Mouse (Mus musculus) heart, postnatal 25 days (tissue): ENCODE results near the gene Pdzph1. TPM values are rescaled to one million over a fixed set of nuclear protein-coding genes. Genes with fewer than 3 reads are reported as not detected.

ENCODE experiments used
- DNase-seq: peaks from one replicate; pipeline ENCODE4 v3.0.0; 2022; ENCODE audit warnings: low spot score
- intact Hi-C: fragments of 180-260 bp; cut with DNase I; formaldehyde crosslinking; loops from one replicate; pipeline ENCODE4 v1.15.1; 2025
- total RNA-seq, 2 experiments: library from RNA; stranded (reverse); gene quantifications; 2 replicates each; pipeline ENCODE4 v1.2.3; 2021

Pdzph1 gene
- total RNA-seq, 2 experiments from 2014 or later = not detected

DNA sequence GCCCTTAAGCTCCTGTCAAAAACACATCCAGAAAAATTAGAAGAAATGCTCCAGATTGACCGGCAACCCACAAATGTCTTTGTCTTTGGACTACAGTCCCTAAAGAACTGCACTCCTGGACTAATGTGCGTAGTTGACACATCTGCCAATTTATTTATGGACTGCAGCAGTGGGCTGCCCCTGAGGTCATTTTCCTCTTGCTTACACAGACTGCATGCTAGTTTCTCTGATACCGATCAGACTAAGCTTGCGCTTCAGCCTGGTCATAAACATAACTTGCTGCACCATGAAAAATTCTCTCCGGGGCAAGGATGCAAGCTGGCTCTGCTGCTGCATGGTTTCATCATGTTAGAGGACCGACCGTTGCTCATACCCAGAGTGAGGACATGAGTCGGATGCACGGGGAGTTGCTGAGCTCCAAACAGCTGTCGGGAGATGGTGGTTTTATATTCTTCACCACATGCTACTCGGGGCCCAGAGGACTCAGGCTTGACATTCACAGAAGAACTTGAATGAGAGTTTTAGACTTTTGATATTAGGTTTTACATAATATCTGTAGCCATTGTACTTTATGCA is 67.2 kb downstream of the Pdzph1 start:
- no peak for DNase-seq
- intact Hi-C loops = no loop called here

DNA sequence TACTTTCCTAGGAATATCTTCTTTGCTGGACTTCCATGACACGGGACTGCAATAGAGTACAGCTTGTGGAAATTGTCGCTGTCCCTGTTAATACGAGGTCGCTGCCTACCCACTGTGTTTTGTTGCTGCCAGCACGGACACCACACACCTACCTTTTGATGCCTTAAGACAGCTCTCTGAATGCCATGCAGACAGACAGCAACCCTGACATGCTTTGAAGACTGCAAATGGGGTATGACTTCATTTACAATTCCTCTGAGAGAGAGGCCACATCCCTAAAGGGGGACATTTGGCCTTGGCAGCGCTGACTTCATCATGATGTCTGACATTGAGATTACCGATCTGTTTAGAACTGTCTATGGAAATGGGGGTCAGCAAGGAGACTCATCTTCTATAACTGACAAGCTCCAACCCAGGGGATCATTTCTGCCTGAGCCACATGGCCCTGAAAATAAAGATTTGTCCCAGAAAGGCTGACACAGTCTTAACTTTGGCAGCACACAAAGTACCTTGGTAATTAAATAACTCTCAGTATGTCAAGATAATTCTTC is 67.8 kb downstream of the Pdzph1 start:
- DNase-seq = no peak
- intact Hi-C loops = no loop called here

DNA sequence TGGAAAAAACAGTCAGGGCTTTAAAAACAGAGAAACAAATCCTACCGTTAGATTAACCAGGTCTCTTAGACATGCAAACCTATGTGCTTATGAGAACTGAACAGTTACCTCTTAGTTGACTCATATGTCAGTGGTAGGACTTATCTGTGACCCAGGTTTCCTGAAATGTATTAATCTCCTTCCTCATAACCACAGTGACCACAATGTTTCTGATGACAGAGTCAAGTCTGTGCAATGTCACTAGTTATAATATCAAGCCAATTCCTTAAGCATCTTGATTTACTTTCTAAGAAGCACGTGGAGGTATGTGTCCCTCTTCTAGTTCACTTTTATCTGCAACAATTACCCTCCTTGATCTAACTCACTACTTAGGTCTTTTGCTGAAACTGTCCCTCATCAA is 68.4 kb downstream of the Pdzph1 start:
- intact Hi-C loops = no loop called here
- DNase-seq = no peak

DNA sequence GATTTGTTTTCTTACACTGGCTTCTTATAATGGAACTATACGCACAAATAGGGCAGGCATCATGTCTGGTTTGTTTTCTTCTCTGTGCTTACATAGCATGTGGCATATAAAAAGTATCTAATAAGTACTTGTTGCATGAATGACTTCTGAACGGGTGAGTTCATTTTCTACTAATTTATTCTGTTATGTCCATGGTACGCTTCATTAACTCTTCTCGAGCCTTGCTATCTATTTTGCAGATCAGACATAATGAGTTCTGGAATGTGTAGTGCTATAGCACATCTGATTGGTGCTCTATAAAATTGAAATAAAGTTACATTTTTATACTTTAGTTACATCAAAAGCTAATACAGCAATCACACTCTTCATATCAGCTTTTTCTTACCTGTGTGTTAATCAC is 71.2 kb downstream of the Pdzph1 start:
- DNase-seq = no peak
- intact Hi-C loops = no loop called here

DNA sequence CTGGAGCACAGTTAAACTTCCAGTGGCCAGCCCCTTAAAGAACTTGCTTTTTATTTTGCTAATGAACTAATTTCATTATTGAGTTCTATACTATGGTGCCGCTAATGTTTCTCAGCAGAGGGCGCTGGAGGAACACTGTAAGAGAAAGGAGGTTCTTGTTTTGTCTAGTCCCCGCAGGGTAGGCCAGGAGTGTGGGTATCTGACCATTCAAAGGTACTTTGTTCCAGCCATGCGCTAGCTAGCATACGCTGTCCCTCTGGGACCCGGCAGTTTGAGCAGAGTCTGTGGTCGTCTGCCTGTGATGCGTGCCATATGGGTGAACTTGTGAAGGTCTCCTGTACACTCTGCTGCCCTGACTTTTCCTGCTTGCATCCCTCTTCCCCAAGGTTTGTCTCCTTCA is 72.1 kb downstream of the Pdzph1 start:
- DNase-seq = no peak
- intact Hi-C loops = no loop called here

DNA sequence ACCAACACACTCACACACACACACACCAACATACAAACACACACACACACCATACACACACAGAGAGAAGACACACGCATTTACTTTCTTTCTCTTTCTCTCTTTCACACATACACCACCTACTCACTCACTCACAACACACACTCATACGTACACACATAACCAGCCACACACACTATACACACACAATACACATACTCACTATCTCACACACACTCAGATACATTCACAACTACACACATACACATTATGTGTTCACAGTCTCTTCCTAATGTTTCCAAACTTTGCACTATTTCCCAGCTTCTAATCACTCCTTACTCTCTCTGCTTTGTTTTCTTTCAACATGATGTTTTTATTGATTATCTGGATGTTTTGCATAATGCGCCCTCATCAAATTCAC is 72.6 kb downstream of the Pdzph1 start:
- intact Hi-C loops = no loop called here
- DNase-seq = no peak

DNA sequence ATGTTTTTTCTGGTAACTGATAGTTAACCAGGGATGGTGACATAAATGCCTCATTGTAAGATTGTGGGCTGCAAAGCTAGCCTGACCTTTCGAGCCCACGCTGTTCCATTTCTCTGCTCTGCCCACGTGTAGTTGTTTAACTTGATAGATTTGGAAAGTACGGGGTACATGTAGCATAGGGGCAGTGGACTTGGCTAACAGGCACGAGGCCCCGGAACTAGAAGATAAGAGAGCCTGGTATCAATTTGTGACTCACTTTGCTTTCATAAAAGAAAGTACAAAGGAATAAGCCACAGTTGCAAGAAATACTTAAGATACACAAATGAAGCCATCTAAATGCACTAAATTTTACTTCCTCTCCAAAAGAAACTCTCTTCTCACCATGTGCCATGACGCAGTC is 79.6 kb downstream of the Pdzph1 start:
- DNase-seq = no peak
- intact Hi-C loops = loop anchor here (5.0 kb wide), 1 partner anchor 324 kb away; no protein-coding TSS in a partner anchor

DNA sequence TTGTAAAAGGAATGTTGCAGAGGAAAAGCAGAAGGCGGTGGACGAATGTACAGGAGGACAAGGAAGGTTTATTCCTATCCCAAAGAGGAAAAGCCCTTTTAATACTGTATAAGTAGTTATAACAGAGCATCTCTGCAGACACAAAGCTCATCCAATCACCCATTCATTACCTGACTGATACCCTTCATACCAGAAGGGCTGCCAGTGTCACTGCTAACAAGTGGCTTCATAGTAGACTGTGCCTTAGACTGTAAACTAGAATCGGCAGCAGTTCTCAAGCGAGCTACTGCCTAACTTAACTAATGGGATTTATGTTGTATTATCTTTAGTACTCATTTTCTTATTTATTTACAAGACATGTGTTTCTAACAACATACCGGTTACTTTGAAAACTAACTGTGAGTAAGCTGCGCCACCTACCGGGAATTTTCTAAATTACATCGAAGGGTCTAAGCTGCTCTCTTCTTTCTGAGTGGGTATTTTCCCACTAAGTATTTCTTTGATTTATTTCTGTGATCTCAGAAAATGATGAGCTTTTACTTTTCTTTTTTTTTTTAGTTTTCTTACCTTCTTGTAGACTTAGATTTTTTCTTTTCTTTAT is 82.0 kb downstream of the Pdzph1 start:
- intact Hi-C loops = no loop called here
- DNase-seq = no peak

DNA sequence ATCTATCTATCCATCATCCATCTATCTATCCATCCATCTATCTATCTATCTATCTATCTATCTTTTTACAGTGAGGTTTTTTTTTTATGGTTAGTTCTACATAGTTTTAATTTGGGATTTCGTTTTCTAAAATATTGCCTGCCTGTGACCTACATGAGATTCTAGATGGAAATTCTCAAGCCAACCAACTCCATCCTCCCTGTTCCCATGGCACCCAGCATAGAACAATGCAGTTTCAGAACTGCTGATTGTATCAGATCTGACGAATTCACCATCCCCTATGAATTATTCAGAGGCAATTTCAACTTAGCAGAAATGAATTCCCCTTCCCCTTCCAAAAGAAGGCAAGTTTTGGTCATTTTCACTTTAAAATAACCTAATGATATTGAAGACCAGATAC is 85.2 kb downstream of the Pdzph1 start:
- intact Hi-C loops = no loop called here
- DNase-seq = no peak

DNA sequence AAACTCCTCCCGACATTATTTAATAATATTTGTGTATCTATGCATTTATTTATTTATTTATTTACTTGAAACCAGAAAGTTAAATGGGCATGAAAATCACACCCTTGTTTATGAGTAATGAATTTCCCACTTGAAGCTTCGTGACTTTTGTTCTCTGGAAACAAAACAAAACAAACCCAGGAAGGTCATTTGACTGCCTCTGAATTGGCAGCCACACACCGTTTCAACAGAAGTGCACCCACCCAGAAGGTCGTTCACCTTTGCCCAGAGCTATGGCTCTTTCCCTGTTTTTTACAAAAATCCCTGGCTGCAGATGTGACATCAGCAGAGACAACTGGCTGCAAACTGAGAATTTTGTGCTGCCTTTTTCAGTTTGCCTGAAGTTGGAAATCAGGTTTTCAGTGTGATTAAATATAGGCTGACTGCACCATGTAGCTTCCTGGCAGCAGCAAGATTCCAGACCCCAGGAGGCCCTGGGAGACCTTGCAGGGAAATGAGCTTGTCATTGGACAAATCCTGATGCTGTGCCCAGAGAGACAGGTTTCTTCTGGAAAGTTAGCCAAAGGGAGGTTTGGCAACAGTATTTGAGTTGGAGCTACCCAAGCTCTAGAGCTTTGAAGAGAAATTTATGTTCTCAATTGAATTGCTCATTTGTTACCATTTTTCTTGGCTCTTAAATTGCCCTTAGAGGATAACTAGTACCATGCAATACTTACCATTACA is 99.5 kb downstream of the Pdzph1 start:
- DNase-seq = no peak

DNA sequence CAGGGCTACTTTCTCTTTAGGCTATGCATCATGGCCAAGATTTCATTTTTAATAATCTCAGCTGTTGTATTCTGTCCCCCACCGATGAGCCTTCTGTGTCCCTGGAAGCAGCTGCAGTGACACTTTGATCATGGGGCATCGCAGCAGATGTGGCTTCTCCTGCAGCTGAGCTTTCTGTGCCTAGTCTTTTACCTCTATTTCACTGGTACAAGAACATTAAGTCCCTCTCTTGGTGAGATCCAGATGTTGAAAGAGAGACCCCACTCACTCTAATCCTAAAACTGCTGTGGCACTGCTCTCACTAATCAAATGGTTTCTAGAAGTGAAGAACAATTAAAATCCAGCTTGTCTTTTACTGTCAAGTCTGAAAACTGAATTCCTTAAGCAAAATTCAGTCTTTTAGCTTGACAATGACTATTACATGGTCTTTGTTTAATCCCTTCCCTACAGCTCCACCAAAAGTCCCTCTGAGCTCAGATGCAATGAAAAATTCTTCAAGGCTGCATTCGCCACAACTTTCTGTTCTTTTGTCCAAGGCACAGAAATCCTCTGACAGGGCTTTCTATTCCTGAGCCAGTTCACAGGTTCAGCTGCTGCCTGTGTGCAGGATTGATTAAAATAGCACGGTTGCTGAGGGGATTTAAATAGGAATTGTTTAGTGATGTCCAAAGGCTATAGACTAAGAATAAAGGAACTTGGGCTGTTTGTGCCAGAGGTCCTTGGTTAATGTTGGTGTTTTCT is 101.1 kb downstream of the Pdzph1 start:
- intact Hi-C loops = no loop called here
- no peak for DNase-seq

More for the DNA sequence above, 99.5 kb downstream of the Pdzph1 start:
- intact Hi-C loops = no loop called here

DNA sequence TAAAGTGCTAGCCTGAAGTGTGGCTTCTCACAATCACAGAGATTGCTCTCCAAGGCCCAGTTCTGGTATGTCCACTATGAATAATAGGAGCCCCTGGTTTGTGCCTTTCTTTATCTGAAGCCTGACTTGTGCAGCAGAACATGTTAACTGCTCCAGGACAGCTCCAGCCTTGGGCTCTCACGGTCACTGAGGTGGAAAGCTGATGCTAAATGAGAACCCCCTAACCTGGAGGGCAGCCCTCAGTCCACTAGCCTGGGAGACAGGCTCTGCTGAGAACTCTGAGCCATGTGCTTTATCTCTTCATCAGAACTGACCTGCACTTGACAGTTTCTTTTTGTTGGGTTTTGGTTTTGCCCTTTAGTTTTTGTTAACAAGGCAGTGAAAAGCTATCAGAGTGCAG is 106.8 kb downstream of the Pdzph1 start:
- no peak for DNase-seq
- intact Hi-C loops = no loop called here

DNA sequence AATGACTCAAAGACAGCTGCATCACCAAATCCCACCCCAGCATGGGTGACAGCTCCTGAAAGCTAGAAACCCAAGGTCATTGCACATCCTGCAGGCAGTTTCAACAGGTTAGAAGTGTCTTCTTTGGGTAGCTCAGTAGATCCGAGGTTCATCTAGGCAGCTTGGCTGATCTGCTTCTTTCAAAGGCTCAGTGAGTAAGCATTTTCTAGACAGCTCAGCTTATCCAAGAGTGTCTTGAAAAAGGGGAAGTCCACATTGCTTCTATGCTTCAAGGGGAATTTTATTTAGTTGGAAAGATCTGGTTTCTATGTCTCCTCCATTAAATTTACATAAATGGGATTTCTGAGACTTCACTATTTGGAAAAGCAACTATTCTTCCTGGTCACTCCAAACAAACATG is 117.8 kb downstream of the Pdzph1 start:
- DNase-seq = no peak
- intact Hi-C loops = no loop called here

DNA sequence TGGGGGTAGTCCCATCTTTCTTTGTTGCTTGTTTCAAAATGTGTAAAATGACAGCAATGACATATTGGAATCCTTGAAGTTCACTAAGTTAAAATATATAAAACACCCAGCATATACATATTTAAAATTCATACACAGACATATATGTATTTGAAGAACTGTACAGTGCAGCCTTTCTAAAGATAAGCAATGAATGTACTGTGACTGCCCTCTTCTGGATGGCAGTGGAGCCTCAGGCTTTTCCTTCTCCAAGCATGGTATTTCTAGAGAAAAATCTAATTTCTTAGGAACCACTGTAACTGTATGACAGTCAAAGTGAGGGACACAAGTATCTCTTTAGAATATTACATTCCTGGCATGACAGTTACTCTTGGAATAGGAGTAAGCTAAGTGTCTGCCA is 120.4 kb downstream of the Pdzph1 start:
- no peak for DNase-seq
- intact Hi-C loops = no loop called here

Other genes starting within 250 kb of the Pdzph1 start
- gene Nudt12, start 22.0 kb upstream of the Pdzph1 start, total RNA-seq = 10 to 100 TPM; 11.9 to 13.0 TPM